ENCODE assay signal across 29 mouse cellular contexts in genomic region chr16:44053265-44053664, GRCm38 (mm10). TPM values are rescaled to one million over a fixed set of nuclear protein-coding genes. Genes with fewer than 3 reads are reported as not detected.
DNase-seq lines count a peak whose midpoint lies in the region; ATAC-seq and TF ChIP-seq lines count a peak whose summit lies in the region.
"Had no signal": no experiment of that assay in that cellular context is flagged by ENCODE, and none has a peak within 500 bp of the region (broad histone marks: within the 10 kb centered on the region; RNA-seq: fewer than 3 reads in every experiment).

No protein-coding gene starts in this region.

- TF ChIP-seq POLR2A in kidney, adult 2 months (IDR thresholded peaks at IDR 0.05; ENCODE audit: low read depth, low read length) = no peak
- TF ChIP-seq POLR2A in embryonic fibroblast, embryonic 13.5 days (IDR thresholded peaks at IDR 0.05; ENCODE audit: low read depth, low read length) = no peak

- WGBS in kidney, postnatal 0 days = 54% methylated on average over 6 of the region's 6 CpGs
- WGBS in kidney, adult 2 months = 66% methylated on average over 6 of the region's 6 CpGs
- 27% methylated on average over 6 of the region's 6 CpGs for WGBS in embryonic facial prominence, embryonic 12.5 days
- 12% methylated on average over 6 of the region's 6 CpGs for WGBS in limb, embryonic 12.5 days

- H3K9me3 ChIP-seq in kidney, postnatal 0 days (replicated peaks; ENCODE audit: low read length) = no peaks in the 10 kb centered on the region
- no peaks in the 10 kb centered on the region for H3K9me3 ChIP-seq in embryonic facial prominence, embryonic 12.5 days
- H3K9me3 ChIP-seq in limb, embryonic 12.5 days = no peaks in the 10 kb centered on the region
- H3K9me3 ChIP-seq: forebrain, embryonic 10.5 days; hindbrain, embryonic 10.5 days; midbrain, embryonic 13.5 days; neural tube, embryonic 15.5 days; stomach, embryonic 15.5 days had no signal

- no peak for ATAC-seq in kidney, postnatal 0 days (replicated peaks; ENCODE audit: low FRiP score, low read depth)
- ATAC-seq in embryonic facial prominence, embryonic 12.5 days (ENCODE audit: insufficient number of reproducible peaks, insufficient read depth, low FRiP score, low TSS enrichment) = 0 out of 2 replicates have a peak, but pooled peaks have one; percentile 68
- peak; percentile 61; the same call in 1 of the 2 replicates for ATAC-seq in limb, embryonic 12.5 days (ENCODE audit: insufficient number of reproducible peaks, insufficient read depth, low FRiP score, low TSS enrichment, low read depth)
- ATAC-seq in activated CD4-positive, CD25-positive, alpha-beta regulatory T cell, adult 4 months = no peak
- ATAC-seq: CD4-positive, CD25-positive, alpha-beta regulatory T cell, adult 4 months; forebrain, embryonic 16.5 days; hindbrain, embryonic 16.5 days; intestine, postnatal 0 days; liver, postnatal 0 days; midbrain, embryonic 13.5 days had no signal

- no peak for TF ChIP-seq CTCF in kidney, postnatal 0 days (IDR thresholded peaks at IDR 0.05; ENCODE audit: low read depth)
- TF ChIP-seq CTCF in kidney, adult 2 months (conservative IDR thresholded peaks at IDR 0.05; ENCODE audit: insufficient read depth, insufficient read length, low read depth, low read length) = no peak
- no peak for TF ChIP-seq CTCF in embryonic fibroblast, embryonic 13.5 days (IDR thresholded peaks at IDR 0.05; ENCODE audit: borderline replicate concordance, insufficient read depth, low read length)

- no peak overlapping the region for H3K9ac ChIP-seq in kidney, postnatal 0 days (ENCODE audit: low read depth, low read length)
- no peak overlapping the region for H3K9ac ChIP-seq in embryonic facial prominence, embryonic 12.5 days
- no peak overlapping the region for H3K9ac ChIP-seq in limb, embryonic 12.5 days (replicated peaks)
- H3K9ac ChIP-seq: liver, postnatal 0 days; midbrain, embryonic 13.5 days; neural tube, embryonic 15.5 days; stomach, embryonic 15.5 days had no signal

- no peaks in the 10 kb centered on the region for H3K27me3 ChIP-seq in kidney, postnatal 0 days (ENCODE audit: insufficient read depth, low read length)
- no peaks in the 10 kb centered on the region for H3K27me3 ChIP-seq in kidney, adult 2 months (replicated peaks; ENCODE audit: control insufficient read depth, insufficient read depth, low read length)
- H3K27me3 ChIP-seq in embryonic facial prominence, embryonic 12.5 days = no peaks in the 10 kb centered on the region
- H3K27me3 ChIP-seq in limb, embryonic 12.5 days = no peaks in the 10 kb centered on the region
- H3K27me3 ChIP-seq: midbrain, embryonic 13.5 days; neural tube, embryonic 15.5 days; stomach, embryonic 15.5 days had no signal

- no peak overlapping the region for H3K4me2 ChIP-seq in kidney, postnatal 0 days (ENCODE audit: low read length)
- no peak overlapping the region for H3K4me2 ChIP-seq in embryonic facial prominence, embryonic 12.5 days (replicated peaks)
- peak overlapping the region; percentile 15; the same call in 1 of the 2 replicates for H3K4me2 ChIP-seq in limb, embryonic 12.5 days
- H3K4me2 ChIP-seq: midbrain, embryonic 13.5 days; neural tube, embryonic 15.5 days; stomach, embryonic 15.5 days had no signal

- no peak overlapping the region for H3K27ac ChIP-seq in kidney, postnatal 0 days
- H3K27ac ChIP-seq in kidney, adult 2 months (ENCODE audit: insufficient read depth, low read depth, low read length) = no peak overlapping the region
- no peak overlapping the region for H3K27ac ChIP-seq in embryonic facial prominence, embryonic 12.5 days
- peak overlapping the region; percentile 84 for H3K27ac ChIP-seq in embryonic fibroblast, embryonic 13.5 days (ENCODE audit: insufficient read depth, low read length)
- peak overlapping the region; percentile 45; the same call in 1 of the 2 replicates for H3K27ac ChIP-seq in limb, embryonic 12.5 days
- H3K27ac ChIP-seq: forebrain, embryonic 10.5 days; hindbrain, embryonic 10.5 days; macrophage; midbrain, embryonic 13.5 days; neural tube, embryonic 15.5 days; stomach, embryonic 15.5 days had no signal

- H3K4me1 ChIP-seq in kidney, postnatal 0 days (replicated peaks; ENCODE audit: insufficient read depth, low read length) = no peaks in the 10 kb centered on the region
- no peaks in the 10 kb centered on the region for H3K4me1 ChIP-seq in kidney, adult 2 months (ENCODE audit: control insufficient read depth, insufficient read depth, low read length)
- peaks cover 6% of the 10 kb centered on the region; the same call in 1 of the 2 replicates for H3K4me1 ChIP-seq in embryonic facial prominence, embryonic 12.5 days
- peaks cover 9% of the 10 kb centered on the region for H3K4me1 ChIP-seq in embryonic fibroblast, embryonic 13.5 days (ENCODE audit: control insufficient read depth, insufficient read depth, low read length)
- peaks cover 16% of the 10 kb centered on the region for H3K4me1 ChIP-seq in limb, embryonic 12.5 days (replicated peaks)
- H3K4me1 ChIP-seq: forebrain, embryonic 10.5 days; hindbrain, embryonic 10.5 days; midbrain, embryonic 13.5 days; neural tube, embryonic 15.5 days; stomach, embryonic 15.5 days had no signal

- no peaks in the 10 kb centered on the region for H3K36me3 ChIP-seq in kidney, postnatal 0 days (ENCODE audit: insufficient read depth, low read length)
- H3K36me3 ChIP-seq in kidney, adult 2 months (ENCODE audit: control insufficient read depth, insufficient read depth, low read length) = no peaks in the 10 kb centered on the region
- no peaks in the 10 kb centered on the region for H3K36me3 ChIP-seq in embryonic facial prominence, embryonic 12.5 days
- no peaks in the 10 kb centered on the region for H3K36me3 ChIP-seq in limb, embryonic 12.5 days
- H3K36me3 ChIP-seq: forebrain, embryonic 10.5 days; hindbrain, embryonic 10.5 days; midbrain, embryonic 13.5 days; neural tube, embryonic 15.5 days; stomach, embryonic 15.5 days had no signal

- H3K4me3 ChIP-seq in kidney, postnatal 0 days (replicated peaks; ENCODE audit: low read depth, low read length) = no peak overlapping the region
- H3K4me3 ChIP-seq in kidney, adult 2 months (ENCODE audit: insufficient read depth, low read depth, low read length) = no peak overlapping the region
- H3K4me3 ChIP-seq in embryonic facial prominence, embryonic 12.5 days = no peak overlapping the region
- H3K4me3 ChIP-seq in embryonic fibroblast, embryonic 13.5 days (ENCODE audit: insufficient read depth, low read length) = no peak overlapping the region
- H3K4me3 ChIP-seq in limb, embryonic 12.5 days (replicated peaks) = no peak overlapping the region
- H3K4me3 ChIP-seq: forebrain, embryonic 10.5 days; hindbrain, embryonic 10.5 days; midbrain, embryonic 13.5 days; neural tube, embryonic 15.5 days; stomach, embryonic 15.5 days had no signal

- peak; percentile 48 for DNase-seq in kidney, postnatal 0 days (ENCODE audit: low spot score)
- DNase-seq in kidney, adult 2 months = no peak
- DNase-seq in neural tube, embryonic 10.5 days (ENCODE audit: extremely low spot score, low spot score) = no peak
- no peak for DNase-seq in thymus, postnatal 14 days
- DNase-seq: adrenal gland, postnatal 36 days; cerebellum, adult 2 months; cerebellum, postnatal 14 days; gastrocnemius, postnatal 14 days; heart, postnatal 14 days; kidney, postnatal 25 days; liver, postnatal 0 days; retina, postnatal 1 day; right cerebral cortex, postnatal 14 days; thymus, adult 2 months; thymus, postnatal 4 days had no signal

RNA-seq across cellular contexts. Expression of gene Gramd1c, which starts 9.9 kb away (rescaled TPM):
- 5.7 and 6.1 TPM in 2 replicates for polyA plus RNA-seq in kidney, postnatal 0 days (2015; fragmentation: Nextera tagmentation; extraction: Ambion mirVana)
- polyA plus RNA-seq in kidney, adult 2 months (2012; rRNA removed) = 0.83 and 1.3 TPM in 2 replicates
- 6.2 and 6.3 TPM in 2 replicates for polyA plus RNA-seq in embryonic facial prominence, embryonic 12.5 days (2016; fragmentation: Nextera tagmentation; extraction: Ambion mirVana)
- 5.6 and 6.0 TPM in 2 replicates for polyA plus RNA-seq in embryonic fibroblast, embryonic 13.5 days (2011; ENCODE audit: insufficient read length, low read depth, missing spikeins)
- polyA plus RNA-seq in limb, embryonic 12.5 days (2016; fragmentation: Nextera tagmentation; extraction: Ambion mirVana) = 6.4 and 7.3 TPM in 2 replicates
- 1 to 10 TPM; 3.6 TPM for polyA plus RNA-seq in activated CD4-positive, CD25-positive, alpha-beta regulatory T cell, adult 4 months (2017; shearing (Covaris generic))

Comparison
In these comparisons a context has a peak if more than half of its experiments do, and no peak if none do; other contexts are left out.
1. ATAC-seq: peak in embryonic facial prominence, embryonic 12.5 days (single experiment) and limb, embryonic 12.5 days (single experiment); none in kidney, postnatal 0 days (single experiment) and activated CD4-positive, CD25-positive, alpha-beta regulatory T cell, adult 4 months (single experiment).
2. H3K27ac ChIP-seq: peak in embryonic fibroblast, embryonic 13.5 days (single experiment) and limb, embryonic 12.5 days (single experiment); none in kidney, postnatal 0 days (single experiment), kidney, adult 2 months (single experiment) and embryonic facial prominence, embryonic 12.5 days (single experiment).